ENCODE assay signal across 9 mouse cellular contexts in genomic region chr6:140678658-140679271, GRCm38 (mm10). TPM values are rescaled to one million over a fixed set of nuclear protein-coding genes. Genes with fewer than 3 reads are reported as not detected.
DNase-seq lines count a peak whose midpoint lies in the region; ATAC-seq and TF ChIP-seq lines count a peak whose summit lies in the region.
"Had no signal": no experiment of that assay in that cellular context is flagged by ENCODE, and none has a peak within 500 bp of the region (broad histone marks: within the 10 kb centered on the region; RNA-seq: fewer than 3 reads in every experiment).

No protein-coding gene starts in this region.

- no peak for TF ChIP-seq POLR2A in cerebellum, adult 2 months (IDR thresholded peaks at IDR 0.05; ENCODE audit: borderline replicate concordance, insufficient read depth, low read length)

- H3K9me3 ChIP-seq in liver, embryonic 12.5 days (replicated peaks) = no peaks in the 10 kb centered on the region
- H3K9me3 ChIP-seq in midbrain, embryonic 10.5 days (replicated peaks) = no peaks in the 10 kb centered on the region

- no peak for ATAC-seq in liver, embryonic 12.5 days

- WGBS in liver, embryonic 12.5 days (ENCODE audit: insufficient replicate concordance) = 20% methylated on average over 15 of the region's 15 CpGs
- 4% methylated on average over 15 of the region's 15 CpGs for WGBS in cerebellum, adult 2 months
- WGBS in midbrain, embryonic 10.5 days = 25% methylated on average over 15 of the region's 15 CpGs

- H3K27ac ChIP-seq in liver, embryonic 12.5 days = no peak overlapping the region
- peak overlapping the region; percentile 46 for H3K27ac ChIP-seq in cerebellum, adult 2 months (ENCODE audit: insufficient read depth, low read length)
- H3K27ac ChIP-seq in midbrain, embryonic 10.5 days (replicated peaks) = no peak overlapping the region
- H3K27ac ChIP-seq: macrophage had no signal

- no peaks in the 10 kb centered on the region for H3K27me3 ChIP-seq in liver, embryonic 12.5 days (replicated peaks)
- no peaks in the 10 kb centered on the region for H3K27me3 ChIP-seq in cerebellum, adult 2 months (ENCODE audit: control insufficient read depth, insufficient read depth, low read length)
- peaks cover 16% of the 10 kb centered on the region; the same call in 1 of the 2 replicates for H3K27me3 ChIP-seq in midbrain, embryonic 10.5 days (ENCODE audit: low read depth, poor library complexity, severe bottlenecking)

- TF ChIP-seq CTCF in cerebellum, adult 2 months (IDR thresholded peaks at IDR 0.05; ENCODE audit: borderline replicate concordance, insufficient read depth, low read depth, low read length) = peak; percentile 6; the same call in 1 of the 2 replicates

- H3K36me3 ChIP-seq in liver, embryonic 12.5 days = no peaks in the 10 kb centered on the region
- no peaks in the 10 kb centered on the region for H3K36me3 ChIP-seq in midbrain, embryonic 10.5 days

- H3K4me3 ChIP-seq in liver, embryonic 12.5 days = no peak overlapping the region
- no peak overlapping the region for H3K4me3 ChIP-seq in cerebellum, adult 2 months (replicated peaks; ENCODE audit: insufficient read depth, low read depth, low read length)
- H3K4me3 ChIP-seq in midbrain, embryonic 10.5 days = no peak overlapping the region

- no peak overlapping the region for H3K4me2 ChIP-seq in liver, embryonic 12.5 days

- H3K9ac ChIP-seq in liver, embryonic 12.5 days = no peak overlapping the region

- peak; percentile 15 for DNase-seq in liver
- DNase-seq in cerebellum, adult 2 months = peak; percentile 78 to 89
- peak; percentile 81 for DNase-seq in forelimb bud, embryonic 11.5 days (ENCODE audit: low read depth, low spot score)
- peak; percentile 65 to 77 for DNase-seq in kidney, postnatal 4 days
- peak; percentile 71 for DNase-seq in midbrain, embryonic 10.5 days (ENCODE audit: low spot score)
- peak; percentile 85 for DNase-seq in thymus, postnatal 0 days (ENCODE audit: low spot score)
- no peak for DNase-seq in adrenal gland, adult 8-10 months

- peaks cover 4% of the 10 kb centered on the region; the same call in 1 of the 2 replicates for H3K4me1 ChIP-seq in liver, embryonic 12.5 days
- H3K4me1 ChIP-seq in cerebellum, adult 2 months (ENCODE audit: control insufficient read depth, insufficient read depth, low read length) = peaks cover 17% of the 10 kb centered on the region; the same call in 1 of the 2 replicates
- peaks cover 46% of the 10 kb centered on the region for H3K4me1 ChIP-seq in midbrain, embryonic 10.5 days

RNA-seq across cellular contexts. Expression of gene Gm11077, which starts 50.3 kb away (rescaled TPM):
- polyA plus RNA-seq in liver, embryonic 12.5 days (2016; fragmentation: Nextera tagmentation; extraction: Ambion mirVana) = not detected in 2 replicates
- not detected in 2 replicates for polyA plus RNA-seq in cerebellum, adult 2 months (2012; rRNA removed)
- polyA plus RNA-seq in midbrain, embryonic 10.5 days (2016; fragmentation: Nextera tagmentation; extraction: Ambion mirVana) = not detected in 2 replicates
- polyA plus RNA-seq in thymus, postnatal 0 days (2015; fragmentation: Nextera tagmentation; extraction: Ambion mirVana) = not detected in 2 replicates
- total RNA-seq in adrenal gland, adult 8-10 months (2022) = not detected
- polyA plus RNA-seq: macrophage had no signal

RNA-seq across cellular contexts. Expression of gene Aebp2, which starts 56.3 kb away (rescaled TPM):
- 6.1 and 6.5 TPM in 2 replicates for polyA plus RNA-seq in liver, embryonic 12.5 days (2016; fragmentation: Nextera tagmentation; extraction: Ambion mirVana)
- polyA plus RNA-seq in cerebellum, adult 2 months (2012; rRNA removed) = 46.4 and 47.9 TPM in 2 replicates
- 12.3 and 14.9 TPM in 2 replicates for polyA plus RNA-seq in midbrain, embryonic 10.5 days (2016; fragmentation: Nextera tagmentation; extraction: Ambion mirVana)
- 17.4 and 24.4 TPM in 2 replicates for polyA plus RNA-seq in thymus, postnatal 0 days (2015; fragmentation: Nextera tagmentation; extraction: Ambion mirVana)
- 10 to 100 TPM; 38.0 to 55.7 (median 50.2) TPM for total RNA-seq in adrenal gland, adult 8-10 months (2022)
